Mouse (Mus musculus): Measurements from ENCODE around the gene Tra2a. TPM values are rescaled to one million over a fixed set of nuclear protein-coding genes. Genes with fewer than 3 reads are reported as not detected.
A peak's percentile ranks its signal among the peaks of the same experiment; 100 is the strongest.
"Not testable (repeated sequence)": the region's sequence is repeated elsewhere in the genome, so short reads cannot be mapped to it uniquely, and the experiment has no call there.

Gene Tra2a
- polyA plus RNA-seq (2017; shearing (Covaris generic)) = 10 to 100 TPM; 30.2 to 49.2 (median 34.7) TPM

- peak; percentile 92 for ATAC-seq
These were observed at the start of gene Tra2a for GRCm38 (mm10) chr6:49263847-49264243. Tra2a (minus strand) TSS chr6:49264033.

DNA sequence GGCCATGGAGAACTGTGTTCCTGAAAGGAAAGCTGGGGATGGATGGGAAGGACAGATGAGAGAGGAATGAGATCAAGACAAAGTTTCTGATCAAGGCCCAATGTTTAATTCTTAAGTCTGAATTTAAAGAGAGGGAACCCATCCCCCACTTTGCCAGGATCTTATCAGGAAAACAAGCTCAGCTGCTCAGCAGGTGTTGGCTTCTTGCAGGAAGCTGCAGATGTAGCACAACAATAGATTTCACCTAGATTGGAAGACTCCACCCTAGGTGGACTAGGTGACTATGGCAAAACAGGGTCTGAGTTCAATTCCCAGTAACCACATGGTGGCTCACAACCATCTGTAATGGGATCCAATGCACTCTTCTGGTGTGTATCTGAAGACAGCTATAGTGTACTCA is 34.5 kb upstream of the Tra2a start:
- ATAC-seq = no peak

- no peak for ATAC-seq
These were observed 18.3 kb upstream of the Tra2a start for GRCm38 (mm10) chr6:49282122-49282521.

GRCm38 (mm10) chr6:49280942-49281341 is 17.1 kb upstream of the Tra2a start:
- no peak for ATAC-seq

DNA sequence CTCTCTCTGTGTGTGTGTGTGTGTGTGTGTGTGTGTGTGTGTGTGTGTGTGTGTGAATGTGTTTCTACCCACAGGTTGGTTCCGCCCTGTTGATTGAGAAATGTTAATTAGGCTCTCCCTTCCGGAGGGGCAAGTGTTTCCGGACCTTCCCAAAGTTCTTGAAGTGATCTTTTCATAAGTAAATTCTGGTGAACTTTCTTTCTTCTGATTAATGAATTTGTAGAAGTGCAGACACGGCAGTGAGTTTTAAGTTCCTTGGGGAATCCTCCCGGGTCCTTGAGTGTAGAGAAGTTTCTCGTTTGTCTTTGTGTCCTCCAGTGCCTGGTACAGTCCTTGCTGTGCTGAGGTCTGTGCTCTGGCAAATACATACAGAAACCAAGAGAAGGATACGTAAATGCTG is 11.5 kb upstream of the Tra2a start:
- no peak for ATAC-seq

DNA sequence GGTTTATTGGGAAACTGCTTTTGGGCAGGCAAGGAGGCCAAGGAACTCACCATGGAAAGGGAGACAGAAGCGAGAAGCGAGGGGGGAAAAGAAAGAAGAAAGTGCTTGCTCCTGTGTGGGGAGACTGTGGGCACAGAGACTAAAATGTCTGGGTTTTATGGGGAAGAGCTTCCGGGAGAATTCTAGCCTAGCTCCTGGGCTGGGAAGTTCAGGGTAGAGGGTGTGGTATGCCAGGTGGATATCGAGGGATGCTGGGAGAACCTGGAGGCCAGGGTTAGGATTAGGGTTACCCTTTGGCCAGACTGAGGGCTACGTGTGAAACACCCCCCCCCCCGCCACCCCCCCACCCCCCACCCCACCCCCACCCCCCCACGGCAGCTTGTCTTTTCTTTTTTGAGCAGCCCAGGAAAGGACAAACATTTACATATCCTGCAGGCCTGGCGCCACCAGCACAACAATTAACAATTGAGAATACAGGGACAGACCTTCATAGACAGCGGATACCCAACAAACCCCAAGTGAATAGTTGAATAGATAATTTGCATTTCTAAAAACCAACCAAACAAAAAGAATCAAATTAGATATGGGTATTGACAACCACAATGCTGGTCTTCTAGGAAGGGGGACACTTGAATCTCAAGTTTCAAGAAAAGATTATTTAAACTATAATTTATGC is 10.7 kb upstream of the Tra2a start:
- ATAC-seq = no peak

DNA sequence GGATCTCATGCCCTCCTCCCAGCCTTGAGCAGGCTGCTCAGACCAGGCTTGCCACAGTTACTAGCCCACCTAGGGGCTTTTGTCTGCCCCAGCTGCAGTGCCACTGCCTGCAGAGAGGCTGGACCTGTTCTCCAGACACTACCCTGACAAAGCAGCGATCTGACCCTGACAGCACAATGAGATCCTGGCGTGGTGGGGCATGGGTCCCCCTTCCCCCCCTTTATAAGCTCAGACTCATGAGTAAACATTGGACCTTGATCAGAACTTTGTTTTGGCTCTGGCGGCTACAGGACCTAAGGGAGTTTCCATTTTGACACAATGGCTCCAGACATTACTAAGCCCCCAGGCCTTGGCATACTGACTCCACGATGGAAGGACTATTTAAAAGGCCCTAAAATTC is 10.1 kb upstream of the Tra2a start:
- ATAC-seq = no peak

DNA sequence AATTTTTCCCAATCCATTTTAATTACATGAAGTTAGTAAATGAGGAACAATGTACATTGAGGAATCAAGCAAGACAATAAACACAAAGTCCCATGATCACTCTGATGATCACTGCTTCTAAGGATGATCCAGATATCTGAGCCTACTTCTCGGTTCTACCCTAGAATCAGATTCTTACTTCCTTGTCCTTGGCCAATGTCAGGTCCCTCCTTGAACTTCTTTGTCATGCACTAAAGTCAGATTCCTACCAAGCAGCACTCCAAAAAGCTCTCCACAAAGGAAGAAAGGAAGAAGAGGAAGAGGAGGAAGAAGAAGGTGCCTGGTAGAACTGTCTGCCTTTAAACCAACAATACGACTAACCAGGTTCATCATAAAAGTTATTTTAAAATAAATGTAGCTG is 9.0 kb upstream of the Tra2a start:
- ATAC-seq = no peak

DNA sequence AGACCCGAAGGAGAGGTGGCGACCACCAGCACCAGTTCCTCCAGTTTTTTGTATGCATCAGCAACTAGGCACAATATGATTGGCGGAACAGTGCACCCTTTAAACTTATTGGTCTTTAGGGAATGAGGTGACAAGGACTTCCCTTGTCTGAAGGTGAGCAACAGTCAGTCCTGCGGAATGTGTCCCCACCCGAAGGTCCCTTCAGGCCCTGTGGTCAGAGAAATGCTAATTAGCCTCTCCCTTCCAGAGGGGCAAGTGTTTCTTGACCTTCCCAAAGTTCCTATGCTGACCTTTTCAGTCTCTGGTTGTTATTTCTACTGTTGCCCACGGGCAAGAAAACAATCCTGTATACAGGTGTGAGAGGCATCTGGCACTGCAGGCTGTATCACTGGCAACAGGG is 8.0 kb upstream of the Tra2a start:
- no peak for ATAC-seq

DNA sequence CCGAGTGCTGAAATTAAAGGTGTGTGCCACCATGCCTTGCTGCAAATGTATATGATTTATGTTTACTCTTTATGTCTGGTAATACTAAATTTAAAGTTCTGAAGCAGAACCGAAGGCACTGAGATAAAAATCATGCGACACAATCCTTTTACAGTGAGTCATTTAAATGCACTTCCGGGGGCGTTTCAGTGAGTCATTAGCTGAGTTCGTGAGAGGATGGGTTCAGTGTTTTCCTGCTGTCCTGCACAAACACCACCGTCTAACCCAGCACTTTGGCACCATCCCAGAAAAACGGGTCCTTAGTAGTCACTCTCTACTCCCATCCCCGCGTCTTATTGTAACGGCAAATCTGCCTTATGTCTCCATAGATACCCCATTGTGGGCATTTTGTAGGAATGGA is 6.1 kb upstream of the Tra2a start:
- ATAC-seq = no peak

DNA sequence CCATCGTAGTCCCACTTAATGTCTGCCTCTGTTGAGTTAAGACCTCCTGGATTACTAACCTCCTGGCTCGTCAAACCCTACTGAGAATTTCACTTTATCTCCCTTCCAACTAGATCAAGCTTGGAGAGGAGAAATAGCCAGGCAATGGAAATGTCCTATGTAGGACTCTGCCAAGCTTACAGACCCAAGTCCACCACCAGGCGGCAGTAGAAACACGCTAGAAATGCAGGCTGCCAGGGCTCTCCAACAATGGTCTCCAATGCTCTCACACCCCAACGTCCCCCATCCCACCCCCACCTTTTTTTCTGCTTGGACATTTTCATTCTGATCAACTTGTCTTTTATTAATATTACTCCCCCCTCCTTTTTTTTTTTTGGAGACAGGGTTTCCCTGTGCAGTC is 5.4 kb upstream of the Tra2a start:
- peak; percentile 83 for ATAC-seq

- no peak for ATAC-seq
These were observed 3.9 kb upstream of the Tra2a start for GRCm38 (mm10) chr6:49267686-49268085.

- ATAC-seq = not testable (repeated sequence)
These were observed 1.4 kb upstream of the Tra2a start for GRCm38 (mm10) chr6:49265207-49265606.

DNA sequence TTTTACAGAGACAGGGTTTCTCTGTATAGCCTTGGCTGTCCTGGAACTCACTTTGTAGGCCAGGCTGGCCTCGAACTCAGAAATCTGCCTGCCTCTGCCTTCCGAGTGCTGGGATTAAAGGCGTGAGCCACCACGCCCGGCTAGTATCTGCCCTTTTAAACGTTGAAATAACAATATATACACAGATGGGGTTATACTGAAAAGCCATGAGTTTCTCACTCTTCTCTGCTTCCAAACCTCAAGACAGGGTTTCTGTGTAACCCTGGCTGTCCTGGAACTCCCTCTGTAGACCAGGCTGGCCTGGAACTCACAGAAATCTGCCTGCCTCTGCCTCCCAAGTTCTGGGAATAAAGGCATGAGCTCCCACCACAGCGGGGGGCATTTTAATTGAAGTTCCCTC is 613 bp upstream of the Tra2a start:
- ATAC-seq = not testable (repeated sequence)

DNA sequence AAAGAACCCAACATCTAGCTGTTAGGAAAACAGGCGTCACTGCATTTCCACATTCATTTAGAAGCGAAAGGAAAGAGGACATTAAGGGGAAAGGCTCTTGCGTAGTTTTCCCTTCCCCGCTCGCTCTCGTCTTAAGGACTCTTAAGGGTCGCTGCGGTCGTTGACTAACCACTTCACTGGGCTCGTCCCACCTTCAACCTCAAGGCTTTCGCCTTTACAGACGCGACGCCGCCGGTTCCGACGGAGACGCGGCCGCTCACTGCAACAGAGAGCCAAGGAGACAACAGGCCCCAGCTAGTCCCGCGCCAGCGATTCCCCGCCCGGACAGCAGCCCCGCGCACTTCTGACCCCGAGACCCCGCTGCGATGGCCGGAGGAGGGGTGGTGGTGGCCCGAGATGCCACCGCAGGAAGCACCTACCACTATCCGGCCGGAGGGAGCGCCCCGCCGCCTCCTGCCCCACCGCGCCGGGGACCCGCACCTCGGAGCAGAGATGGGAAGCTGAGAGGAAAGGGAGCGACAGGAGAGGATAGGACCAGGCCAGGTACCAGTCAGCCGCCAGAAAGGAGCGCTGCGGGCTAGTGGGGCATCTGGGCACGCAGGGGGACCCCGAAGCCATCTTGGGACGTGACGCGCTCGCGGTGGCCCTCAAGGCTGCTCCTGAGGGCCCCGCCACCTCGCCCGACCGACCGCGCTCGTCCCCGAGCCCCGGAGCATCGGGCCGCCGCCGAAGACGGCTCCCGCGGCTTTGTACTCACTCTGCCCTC is 569 bp downstream of the Tra2a start:
- ATAC-seq = peak; percentile 55

GRCm38 (mm10) chr6:49262421-49262820 is 1.4 kb downstream of the Tra2a start:
- no peak for ATAC-seq

- no peak for ATAC-seq
These were observed 4.1 kb downstream of the Tra2a start for GRCm38 (mm10) chr6:49259711-49260110.

GRCm38 (mm10) chr6:49257880-49258279 is 6.0 kb downstream of the Tra2a start:
- ATAC-seq = no peak

GRCm38 (mm10) chr6:49252207-49252606 is 11.6 kb downstream of the Tra2a start:
- no peak for ATAC-seq

DNA sequence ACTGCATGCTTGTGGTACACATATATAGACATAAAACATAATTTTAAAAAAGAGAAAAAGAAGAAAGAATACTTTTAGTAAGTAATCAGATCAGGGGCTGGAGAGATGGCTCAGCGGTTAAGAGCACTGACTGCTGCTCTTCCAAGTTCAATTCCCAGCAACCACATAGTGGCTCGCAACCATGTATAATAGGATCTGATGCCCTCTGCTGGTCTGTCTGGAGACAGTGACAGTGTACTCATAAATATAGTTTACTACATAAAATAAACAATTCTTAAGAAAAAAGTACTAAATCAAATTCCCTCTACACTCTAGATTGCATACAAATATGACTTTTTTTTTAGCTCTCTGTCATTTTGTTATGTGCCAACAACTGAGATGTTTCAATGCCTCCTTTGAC is 12.6 kb downstream of the Tra2a start:
- no peak for ATAC-seq

DNA sequence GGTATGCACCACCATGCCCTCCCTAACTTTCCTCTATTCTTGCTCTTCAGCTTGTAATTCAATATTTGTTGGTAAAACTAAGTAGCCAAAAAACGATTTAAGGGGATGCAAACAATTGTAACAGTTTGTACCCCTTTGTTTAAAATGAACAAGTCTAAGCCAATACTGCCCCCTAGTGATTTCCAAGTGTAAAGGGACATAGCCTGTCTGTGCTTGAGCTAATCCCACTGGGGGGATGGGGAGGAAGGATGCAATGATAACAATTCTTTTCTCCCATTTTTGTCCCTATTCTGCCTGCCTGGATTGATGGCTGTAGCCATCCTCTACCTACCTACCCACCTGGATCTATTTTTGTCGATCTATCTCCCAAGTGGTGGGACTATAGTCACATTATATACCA is 16.6 kb downstream of the Tra2a start:
- ATAC-seq = no peak

- no peak for ATAC-seq
These were observed 21.5 kb downstream of the Tra2a start for GRCm38 (mm10) chr6:49242331-49242730.

- ATAC-seq = no peak
These were observed 22.3 kb downstream of the Tra2a start for GRCm38 (mm10) chr6:49241562-49241961.

- peak; percentile 100 for ATAC-seq
These were observed 27.5 kb downstream of the Tra2a start for GRCm38 (mm10) chr6:49236331-49236730.

All from inflammation-experienced regulatory T-cells, adult 6 months (primary cell).